Mouse (Mus musculus): ENCODE results near the gene Ggct.
"Not testable (repeated sequence)": the region's sequence is repeated elsewhere in the genome, so short reads cannot be mapped to it uniquely, and the experiment has no call there.

The Ggct gene

GRCm38 (mm10) chr6:54996361-54996760 lies 3.6 kb upstream of the Ggct start:
- DNase-seq (ENCODE audit: low read depth) = no peak

GRCm38 (mm10) chr6:54992141-54992540 lies 609 bp downstream of the Ggct start:
- DNase-seq (ENCODE audit: low read depth) = no peak

- DNase-seq (ENCODE audit: low read depth) = no peak
These were observed 1.6 kb downstream of the Ggct start for GRCm38 (mm10) chr6:54991189-54991588.

GRCm38 (mm10) chr6:54988141-54988540 lies 4.6 kb downstream of the Ggct start:
- no peak for DNase-seq (ENCODE audit: low read depth)

GRCm38 (mm10) chr6:54984096-54984495 lies 8.7 kb downstream of the Ggct start:
- DNase-seq (ENCODE audit: low read depth) = no peak

GRCm38 (mm10) chr6:54983526-54984050 lies 9.2 kb downstream of the Ggct start:
- no peak for DNase-seq (ENCODE audit: low read depth)

- DNase-seq (ENCODE audit: low read depth) = no peak
These were observed 13.3 kb downstream of the Ggct start for GRCm38 (mm10) chr6:54979426-54979825.

GRCm38 (mm10) chr6:54975616-54976015 lies 17.1 kb downstream of the Ggct start:
- DNase-seq (ENCODE audit: low read depth) = no peak

- no peak for DNase-seq (ENCODE audit: low read depth)
These were observed 18.2 kb downstream of the Ggct start for GRCm38 (mm10) chr6:54974501-54974900.

- no peak for DNase-seq (ENCODE audit: low read depth)
These were observed 19.9 kb downstream of the Ggct start for GRCm38 (mm10) chr6:54972929-54973211.

GRCm38 (mm10) chr6:54972111-54972928 lies 20.4 kb downstream of the Ggct start, which contains the start of gene Nod1:
Nod1 (minus strand) TSS chr6:54972612.
- DNase-seq (ENCODE audit: low read depth) = no peak

GRCm38 (mm10) chr6:54971731-54972110 lies 21.0 kb downstream of the Ggct start:
- DNase-seq (ENCODE audit: low read depth) = no peak

GRCm38 (mm10) chr6:54970506-54970905 lies 22.2 kb downstream of the Ggct start:
- no peak for DNase-seq (ENCODE audit: low read depth)

- DNase-seq (ENCODE audit: low read depth) = no peak
These were observed 22.9 kb downstream of the Ggct start for GRCm38 (mm10) chr6:54969801-54970200.

GRCm38 (mm10) chr6:54967591-54967990 lies 25.2 kb downstream of the Ggct start:
- no peak for DNase-seq (ENCODE audit: low read depth)

GRCm38 (mm10) chr6:54965234-54965633 lies 27.5 kb downstream of the Ggct start:
- no peak for DNase-seq (ENCODE audit: low read depth)

GRCm38 (mm10) chr6:54964755-54965154 lies 28.0 kb downstream of the Ggct start:
- no peak for DNase-seq (ENCODE audit: low read depth)

- no peak for DNase-seq (ENCODE audit: low read depth)
These were observed 29.2 kb downstream of the Ggct start for GRCm38 (mm10) chr6:54963599-54963998.

GRCm38 (mm10) chr6:54957655-54958054 lies 35.1 kb downstream of the Ggct start:
- no peak for DNase-seq (ENCODE audit: low read depth)

GRCm38 (mm10) chr6:54956425-54956824 lies 36.3 kb downstream of the Ggct start:
- no peak for DNase-seq (ENCODE audit: low read depth)

GRCm38 (mm10) chr6:54955949-54956348 lies 36.8 kb downstream of the Ggct start:
- no peak for DNase-seq (ENCODE audit: low read depth)

- no peak for DNase-seq (ENCODE audit: low read depth)
These were observed 37.9 kb downstream of the Ggct start for GRCm38 (mm10) chr6:54954659-54955414.

- not testable (repeated sequence) for DNase-seq (ENCODE audit: low read depth)
These were observed 39.4 kb downstream of the Ggct start for GRCm38 (mm10) chr6:54953399-54953798.

All from c-Kit-positive CD71-positive TER-119-negative erythroid progenitor cells, embryonic 14.5 days (primary cell).